Mouse (Mus musculus) ovary, postnatal 36 days (tissue): ENCODE data around the gene Bmp6.
A peak's percentile ranks its signal among the peaks of the same experiment; 100 is the strongest.

Experiments
- DNase-seq: peaks from one replicate; pipeline ENCODE4 v3.0.0; 2022; ENCODE audit warnings: low spot score, mixed read lengths

Gene Bmp6

GRCm38 (mm10) chr13:38353420-38354255 lies 8.7 kb downstream of the Bmp6 start:
- DNase-seq, result peak; percentile 22

GRCm38 (mm10) chr13:38354284-38354683 lies 9.4 kb downstream of the Bmp6 start:
- DNase-seq, result no peak

GRCm38 (mm10) chr13:38359045-38359444 lies 14.1 kb downstream of the Bmp6 start:
- DNase-seq, result no peak

GRCm38 (mm10) chr13:38362751-38363150 lies 17.8 kb downstream of the Bmp6 start:
- DNase-seq, result no peak

GRCm38 (mm10) chr13:38363869-38364268 lies 19.0 kb downstream of the Bmp6 start:
- DNase-seq, result no peak

- no peak for DNase-seq
Observed at GRCm38 (mm10) chr13:38369624-38370023, 24.7 kb downstream of the Bmp6 start.

- no peak for DNase-seq
Observed at GRCm38 (mm10) chr13:38376071-38376470, 31.2 kb downstream of the Bmp6 start.

- no peak for DNase-seq
Observed at GRCm38 (mm10) chr13:38377355-38377754, 32.4 kb downstream of the Bmp6 start.

GRCm38 (mm10) chr13:38379806-38380205 lies 34.9 kb downstream of the Bmp6 start:
- no peak for DNase-seq

GRCm38 (mm10) chr13:38386035-38386559 lies 41.2 kb downstream of the Bmp6 start:
- no peak for DNase-seq

GRCm38 (mm10) chr13:38387453-38388040 lies 42.6 kb downstream of the Bmp6 start:
- no peak for DNase-seq

GRCm38 (mm10) chr13:38393444-38393843 lies 48.5 kb downstream of the Bmp6 start:
- DNase-seq, result no peak

- no peak for DNase-seq
Observed at GRCm38 (mm10) chr13:38395026-38395425, 50.1 kb downstream of the Bmp6 start.

GRCm38 (mm10) chr13:38397007-38397545 lies 52.2 kb downstream of the Bmp6 start:
- no peak for DNase-seq

- no peak for DNase-seq
Observed at GRCm38 (mm10) chr13:38398658-38399057, 53.8 kb downstream of the Bmp6 start.

GRCm38 (mm10) chr13:38400662-38401061 lies 55.8 kb downstream of the Bmp6 start:
- no peak for DNase-seq

GRCm38 (mm10) chr13:38407611-38408315 lies 62.9 kb downstream of the Bmp6 start:
- no peak for DNase-seq

- DNase-seq, result no peak
Observed at GRCm38 (mm10) chr13:38408636-38409035, 63.7 kb downstream of the Bmp6 start.

- DNase-seq, result peak; percentile 46
Observed at GRCm38 (mm10) chr13:38410322-38410865, 65.5 kb downstream of the Bmp6 start.

GRCm38 (mm10) chr13:38419781-38420180 lies 74.9 kb downstream of the Bmp6 start:
- DNase-seq, result no peak

GRCm38 (mm10) chr13:38422491-38422890 lies 77.6 kb downstream of the Bmp6 start:
- DNase-seq, result no peak

GRCm38 (mm10) chr13:38425294-38425693 lies 80.4 kb downstream of the Bmp6 start:
- no peak for DNase-seq
